Mouse (Mus musculus): ENCODE measurements around the gene Lrrtm4. TPM values are rescaled to one million over a fixed set of nuclear protein-coding genes. Genes with fewer than 3 reads are reported as not detected.

Gene Lrrtm4
- polyA plus RNA-seq, 1 experiment from 2014 or later = 0.42 TPM

- no peak overlapping the region for H3K27ac ChIP-seq (ENCODE audit: low read length)
- no peaks in the 10 kb centered on the region for H3K9me3 ChIP-seq (ENCODE audit: control insufficient read depth, low read length)
- WGBS = 70% methylated on average over 1 of the region's 1 CpGs
- no peak overlapping the region for H3K4me3 ChIP-seq (ENCODE audit: low read length)
- H3K36me3 ChIP-seq (ENCODE audit: control insufficient read depth, insufficient read depth, low read length) = no peaks in the 10 kb centered on the region
- ATAC-seq = no peak
- H3K4me1 ChIP-seq (ENCODE audit: control insufficient read depth, insufficient read depth, low read length) = no peaks in the 10 kb centered on the region
- no peaks in the 10 kb centered on the region for H3K27me3 ChIP-seq (replicated peaks; ENCODE audit: control insufficient read depth, insufficient read depth, low read length)
- H3K9ac ChIP-seq (ENCODE audit: low read depth, low read length) = no peak overlapping the region
- no peak overlapping the region for H3K4me2 ChIP-seq (ENCODE audit: low read depth, low read length)
These were observed 563.5 kb downstream of the Lrrtm4 start for GRCm38 (mm10) chr6:80582225-80582624.

GRCm38 (mm10) chr6:80589776-80590175 is 571.1 kb downstream of the Lrrtm4 start:
- no peaks in the 10 kb centered on the region for H3K27me3 ChIP-seq (replicated peaks; ENCODE audit: control insufficient read depth, insufficient read depth, low read length)
- no peak overlapping the region for H3K9ac ChIP-seq (ENCODE audit: low read depth, low read length)
- no peaks in the 10 kb centered on the region for H3K4me1 ChIP-seq (ENCODE audit: control insufficient read depth, insufficient read depth, low read length)
- H3K4me3 ChIP-seq (ENCODE audit: low read length) = no peak overlapping the region
- 70% methylated on average over 1 of the region's 1 CpGs for WGBS
- no peak for ATAC-seq
- no peaks in the 10 kb centered on the region for H3K9me3 ChIP-seq (ENCODE audit: control insufficient read depth, low read length)
- H3K36me3 ChIP-seq (ENCODE audit: control insufficient read depth, insufficient read depth, low read length) = no peaks in the 10 kb centered on the region
- no peak overlapping the region for H3K4me2 ChIP-seq (ENCODE audit: low read depth, low read length)
- no peak overlapping the region for H3K27ac ChIP-seq (ENCODE audit: low read length)

- Histone ChIP-seq H3K9ac (ENCODE audit: low read depth, low read length) (no peak overlapping the region), H3K27me3 (replicated peaks; ENCODE audit: control insufficient read depth, insufficient read depth, low read length) (no peaks in the 10 kb centered on the region), H3K9me3 (ENCODE audit: control insufficient read depth, low read length) (no peaks in the 10 kb centered on the region), H3K4me2 (ENCODE audit: low read depth, low read length) (no peak overlapping the region), H3K4me1 (ENCODE audit: control insufficient read depth, insufficient read depth, low read length) (no peaks in the 10 kb centered on the region), H3K4me3 (ENCODE audit: low read length) (no peak overlapping the region), H3K36me3 (ENCODE audit: control insufficient read depth, insufficient read depth, low read length) (no peaks in the 10 kb centered on the region), H3K27ac (ENCODE audit: low read length) (no peak overlapping the region)
- no peak for ATAC-seq
- 83% methylated on average over 2 of the region's 2 CpGs for WGBS
These were observed 600.8 kb downstream of the Lrrtm4 start for GRCm38 (mm10) chr6:80619508-80619907.

- no peaks in the 10 kb centered on the region for H3K36me3 ChIP-seq (ENCODE audit: control insufficient read depth, insufficient read depth, low read length)
- H3K27ac ChIP-seq (ENCODE audit: low read length) = no peak overlapping the region
- no peaks in the 10 kb centered on the region for H3K27me3 ChIP-seq (replicated peaks; ENCODE audit: control insufficient read depth, insufficient read depth, low read length)
- no peaks in the 10 kb centered on the region for H3K9me3 ChIP-seq (ENCODE audit: control insufficient read depth, low read length)
- no peak overlapping the region for H3K9ac ChIP-seq (ENCODE audit: low read depth, low read length)
- no peak overlapping the region for H3K4me2 ChIP-seq (ENCODE audit: low read depth, low read length)
- H3K4me3 ChIP-seq (ENCODE audit: low read length) = no peak overlapping the region
- WGBS = 86% methylated on average over 6 of the region's 6 CpGs
- ATAC-seq = no peak
- H3K4me1 ChIP-seq (ENCODE audit: control insufficient read depth, insufficient read depth, low read length) = no peaks in the 10 kb centered on the region
These were observed 604.1 kb downstream of the Lrrtm4 start for GRCm38 (mm10) chr6:80622676-80623334.

GRCm38 (mm10) chr6:80625509-80625908 is 606.8 kb downstream of the Lrrtm4 start:
- no peaks in the 10 kb centered on the region for H3K9me3 ChIP-seq (ENCODE audit: control insufficient read depth, low read length)
- no peak for ATAC-seq
- H3K36me3 ChIP-seq (ENCODE audit: control insufficient read depth, insufficient read depth, low read length) = no peaks in the 10 kb centered on the region
- H3K27me3 ChIP-seq (replicated peaks; ENCODE audit: control insufficient read depth, insufficient read depth, low read length) = no peaks in the 10 kb centered on the region
- H3K4me1 ChIP-seq (ENCODE audit: control insufficient read depth, insufficient read depth, low read length) = no peaks in the 10 kb centered on the region
- H3K9ac ChIP-seq (ENCODE audit: low read depth, low read length) = no peak overlapping the region
- WGBS = 88% methylated on average over 4 of the region's 4 CpGs
- H3K27ac ChIP-seq (ENCODE audit: low read length) = no peak overlapping the region
- H3K4me2 ChIP-seq (ENCODE audit: low read depth, low read length) = no peak overlapping the region
- H3K4me3 ChIP-seq (ENCODE audit: low read length) = no peak overlapping the region

- Histone ChIP-seq H3K36me3 (ENCODE audit: control insufficient read depth, insufficient read depth, low read length) (no peaks in the 10 kb centered on the region), H3K4me1 (ENCODE audit: control insufficient read depth, insufficient read depth, low read length) (no peaks in the 10 kb centered on the region), H3K4me3 (ENCODE audit: low read length) (no peak overlapping the region), H3K9ac (ENCODE audit: low read depth, low read length) (no peak overlapping the region), H3K27ac (ENCODE audit: low read length) (no peak overlapping the region), H3K27me3 (replicated peaks; ENCODE audit: control insufficient read depth, insufficient read depth, low read length) (no peaks in the 10 kb centered on the region), H3K9me3 (ENCODE audit: control insufficient read depth, low read length) (no peaks in the 10 kb centered on the region), H3K4me2 (ENCODE audit: low read depth, low read length) (no peak overlapping the region)
- ATAC-seq = no peak
- 79% methylated on average over 5 of the region's 5 CpGs for WGBS
These were observed 644.1 kb downstream of the Lrrtm4 start for GRCm38 (mm10) chr6:80662729-80663128.

- H3K27me3 ChIP-seq (replicated peaks; ENCODE audit: control insufficient read depth, insufficient read depth, low read length) = no peaks in the 10 kb centered on the region
- no peaks in the 10 kb centered on the region for H3K9me3 ChIP-seq (ENCODE audit: control insufficient read depth, low read length)
- H3K9ac ChIP-seq (ENCODE audit: low read depth, low read length) = no peak overlapping the region
- H3K36me3 ChIP-seq (ENCODE audit: control insufficient read depth, insufficient read depth, low read length) = no peaks in the 10 kb centered on the region
- no peak overlapping the region for H3K4me3 ChIP-seq (ENCODE audit: low read length)
- H3K27ac ChIP-seq (ENCODE audit: low read length) = no peak overlapping the region
- no peaks in the 10 kb centered on the region for H3K4me1 ChIP-seq (ENCODE audit: control insufficient read depth, insufficient read depth, low read length)
- no peak overlapping the region for H3K4me2 ChIP-seq (ENCODE audit: low read depth, low read length)
- ATAC-seq = no peak
- 80% methylated on average over 4 of the region's 4 CpGs for WGBS
These were observed 645.4 kb downstream of the Lrrtm4 start for GRCm38 (mm10) chr6:80664039-80664438.

GRCm38 (mm10) chr6:80704183-80704582 is 685.5 kb downstream of the Lrrtm4 start:
- H3K9me3 ChIP-seq (ENCODE audit: control insufficient read depth, low read length) = no peaks in the 10 kb centered on the region
- 75% methylated on average over 2 of the region's 2 CpGs for WGBS
- ATAC-seq = no peak
- H3K4me2 ChIP-seq (ENCODE audit: low read depth, low read length) = no peak overlapping the region
- H3K27me3 ChIP-seq (replicated peaks; ENCODE audit: control insufficient read depth, insufficient read depth, low read length) = no peaks in the 10 kb centered on the region
- H3K4me1 ChIP-seq (ENCODE audit: control insufficient read depth, insufficient read depth, low read length) = no peaks in the 10 kb centered on the region
- H3K4me3 ChIP-seq (ENCODE audit: low read length) = no peak overlapping the region
- H3K9ac ChIP-seq (ENCODE audit: low read depth, low read length) = no peak overlapping the region
- no peak overlapping the region for H3K27ac ChIP-seq (ENCODE audit: low read length)
- no peaks in the 10 kb centered on the region for H3K36me3 ChIP-seq (ENCODE audit: control insufficient read depth, insufficient read depth, low read length)

- WGBS = 86% methylated on average over 5 of the region's 5 CpGs
- Histone ChIP-seq H3K4me1 (ENCODE audit: control insufficient read depth, insufficient read depth, low read length) (no peaks in the 10 kb centered on the region), H3K27me3 (replicated peaks; ENCODE audit: control insufficient read depth, insufficient read depth, low read length) (no peaks in the 10 kb centered on the region)
These were observed 701.8 kb downstream of the Lrrtm4 start for GRCm38 (mm10) chr6:80720468-80720867.

GRCm38 (mm10) chr6:80733416-80733815 is 714.7 kb downstream of the Lrrtm4 start:
- H3K4me3 ChIP-seq (ENCODE audit: low read length) = no peak overlapping the region
- no peaks in the 10 kb centered on the region for H3K4me1 ChIP-seq (ENCODE audit: control insufficient read depth, insufficient read depth, low read length)
- no peaks in the 10 kb centered on the region for H3K9me3 ChIP-seq (ENCODE audit: control insufficient read depth, low read length)
- H3K27me3 ChIP-seq (replicated peaks; ENCODE audit: control insufficient read depth, insufficient read depth, low read length) = no peaks in the 10 kb centered on the region
- no peak overlapping the region for H3K4me2 ChIP-seq (ENCODE audit: low read depth, low read length)
- ATAC-seq = no peak
- H3K9ac ChIP-seq (ENCODE audit: low read depth, low read length) = no peak overlapping the region
- H3K36me3 ChIP-seq (ENCODE audit: control insufficient read depth, insufficient read depth, low read length) = no peaks in the 10 kb centered on the region
- WGBS = 82% methylated on average over 3 of the region's 3 CpGs
- H3K27ac ChIP-seq (ENCODE audit: low read length) = no peak overlapping the region

More at GRCm38 (mm10) chr6:80720468-80720867, 701.8 kb downstream of the Lrrtm4 start:
- no peaks in the 10 kb centered on the region for H3K36me3 ChIP-seq (ENCODE audit: control insufficient read depth, insufficient read depth, low read length)
- H3K4me3 ChIP-seq (ENCODE audit: low read length) = no peak overlapping the region
- H3K4me2 ChIP-seq (ENCODE audit: low read depth, low read length) = no peak overlapping the region
- no peak overlapping the region for H3K9ac ChIP-seq (ENCODE audit: low read depth, low read length)
- H3K9me3 ChIP-seq (ENCODE audit: control insufficient read depth, low read length) = no peaks in the 10 kb centered on the region
- no peak for ATAC-seq
- H3K27ac ChIP-seq (ENCODE audit: low read length) = no peak overlapping the region

All from intestine, embryonic 16.5 days (tissue).